Mouse (Mus musculus) lung, postnatal 0 days (tissue): Measurements from ENCODE around the gene Arhgap24.

ENCODE experiments used
- CTCF ChIP-seq: IDR thresholded peaks from 2 replicates; pipeline ENCODE4 v1.5.1; 2016; ENCODE audit warnings: antibody characterized with exemption, mild to moderate bottlenecking
- EP300 ChIP-seq: IDR thresholded peaks from 2 replicates; pipeline ENCODE4 v1.6.1; 2016; ENCODE audit warnings: antibody characterized with exemption, mild to moderate bottlenecking, control low read depth

GRCm38 (mm10) chr5:102783585-102783984, 302.4 kb downstream of the Arhgap24 start:
- no peak for TF ChIP-seq CTCF
- TF ChIP-seq EP300 = peak; percentile 62
